Mouse (Mus musculus) lung, embryonic 16.5 days (tissue): ENCODE data around the gene Ugp2. TPM values are rescaled to one million over a fixed set of nuclear protein-coding genes. Genes with fewer than 3 reads are reported as not detected.

Experiments
- ATAC-seq: fragments of 200-750 bp; cut with Nextera tagmentation; 2 replicates; pipeline ENCODE4 v1.8.0; 2017; ENCODE audit warnings: low read depth, mild to moderate bottlenecking, moderate library complexity
- H3K27ac ChIP-seq: fragments of 300-500 bp; sonication (generic); 2 replicates; pipeline ENCODE4 v1.5.1; 2014; ENCODE audit warnings: mild to moderate bottlenecking, control low read depth, low read length
- H3K27me3 ChIP-seq: fragments of 300-500 bp; sonication (generic); 2 replicates; pipeline ENCODE4 v1.6.1; 2014; ENCODE audit warnings: low read depth, low read length, mixed read lengths; ENCODE audit not compliant: control insufficient read depth, insufficient read depth
- H3K36me3 ChIP-seq: fragments of 300-500 bp; sonication (generic); 2 replicates; pipeline ENCODE4 v1.6.1; 2014; ENCODE audit warnings: low read length; ENCODE audit not compliant: control insufficient read depth, insufficient read depth
- H3K4me1 ChIP-seq: fragments of 300-500 bp; sonication (generic); replicated peaks from 2 replicates; pipeline ENCODE4 v1.6.1; 2014; ENCODE audit warnings: low read length, mixed read lengths; ENCODE audit not compliant: control insufficient read depth, insufficient read depth
- H3K4me2 ChIP-seq: fragments of 300-500 bp; sonication (generic); 2 replicates; pipeline ENCODE4 v1.6.1; 2014; ENCODE audit warnings: low read depth, low read length, control low read depth
- H3K4me3 ChIP-seq: fragments of 300-500 bp; sonication (generic); 2 replicates; pipeline ENCODE4 v1.5.1; 2014; ENCODE audit warnings: mild to moderate bottlenecking, low read length, control low read depth
- H3K9ac ChIP-seq: fragments of 300-500 bp; sonication (generic); 2 replicates; pipeline ENCODE4 v1.6.1; 2014; ENCODE audit warnings: low read length, control low read depth
- H3K9me3 ChIP-seq: fragments of 300-500 bp; sonication (generic); 2 replicates; pipeline ENCODE4 v1.6.1; 2016; ENCODE audit warnings: low read length; ENCODE audit not compliant: control insufficient read depth
- WGBS: fragments of 180-500 bp; shearing (Covaris S2); extraction: QIAGEN DNeasy Blood & Tissue Kit; methylation state at CpG from one replicate; pipeline ENCODE4 v1.1.7; 2014; 5-methylcytosine and 5-hydroxymethylcytosine counted together
- polyA plus RNA-seq: library from polyadenylated mRNA; unstranded; fragments of >200 nt; fragmentation: Nextera tagmentation; extraction: Ambion mirVana; gene quantifications from 2 replicates; pipeline ENCODE4 v1.2.1, GENCODE M21; 2015

Ugp2 gene
- polyA plus RNA-seq, 1 experiment from 2014 or later: 92.3 TPM

GRCm38 (mm10) chr11:21343490-21343889 lies 27.5 kb downstream of the Ugp2 start:
- Histone ChIP-seq H3K9me3 (no peaks in the 10 kb centered on the region), H3K4me1 (no peaks in the 10 kb centered on the region), H3K27me3 (no peaks in the 10 kb centered on the region), H3K4me2 (no peak overlapping the region), H3K9ac (no peak overlapping the region), H3K4me3 (no peak overlapping the region), H3K27ac (no peak overlapping the region), H3K36me3 (peaks cover 9% of the 10 kb centered on the region; the same call in 1 of the 2 replicates)
- 95% methylated on average over 5 of the region's 5 CpGs for WGBS
- no peak for ATAC-seq

GRCm38 (mm10) chr11:21339088-21339487 lies 31.9 kb downstream of the Ugp2 start:
- no peaks in the 10 kb centered on the region for H3K4me1 ChIP-seq
- H3K27ac ChIP-seq: no peak overlapping the region
- no peak for ATAC-seq
- H3K4me3 ChIP-seq: no peak overlapping the region
- H3K36me3 ChIP-seq: 0 out of 2 replicates have a peak, but pooled peaks cover 3% of the 10 kb centered on the region
- H3K4me2 ChIP-seq: no peak overlapping the region
- H3K9me3 ChIP-seq: no peaks in the 10 kb centered on the region
- H3K27me3 ChIP-seq: no peaks in the 10 kb centered on the region
- H3K9ac ChIP-seq: no peak overlapping the region
- 85% methylated on average over 4 of the region's 4 CpGs for WGBS

- no peak overlapping the region for H3K9ac ChIP-seq
- H3K4me2 ChIP-seq: no peak overlapping the region
- H3K27ac ChIP-seq: no peak overlapping the region
- WGBS: 90% methylated on average over 1 of the region's 1 CpGs
- H3K4me1 ChIP-seq: no peaks in the 10 kb centered on the region
- no peak for ATAC-seq
- no peaks in the 10 kb centered on the region for H3K9me3 ChIP-seq
- no peaks in the 10 kb centered on the region for H3K27me3 ChIP-seq
- H3K4me3 ChIP-seq: no peak overlapping the region
- H3K36me3 ChIP-seq: peaks cover 6% of the 10 kb centered on the region
These were observed 33.1 kb downstream of the Ugp2 start for GRCm38 (mm10) chr11:21337855-21338254.

GRCm38 (mm10) chr11:21332639-21333295 lies 38.2 kb downstream of the Ugp2 start:
- no peaks in the 10 kb centered on the region for H3K27me3 ChIP-seq
- H3K36me3 ChIP-seq: peaks cover 21% of the 10 kb centered on the region
- H3K9ac ChIP-seq: no peak overlapping the region
- WGBS: 91% methylated on average over 5 of the region's 5 CpGs
- no peaks in the 10 kb centered on the region for H3K9me3 ChIP-seq
- no peak for ATAC-seq
- no peaks in the 10 kb centered on the region for H3K4me1 ChIP-seq
- H3K4me2 ChIP-seq: no peak overlapping the region
- H3K4me3 ChIP-seq: no peak overlapping the region
- H3K27ac ChIP-seq: no peak overlapping the region

GRCm38 (mm10) chr11:21328141-21328540 lies 42.9 kb downstream of the Ugp2 start:
- Histone ChIP-seq H3K27ac (no peak overlapping the region), H3K9me3 (no peaks in the 10 kb centered on the region), H3K9ac (no peak overlapping the region), H3K4me3 (no peak overlapping the region), H3K27me3 (no peaks in the 10 kb centered on the region), H3K4me2 (no peak overlapping the region), H3K36me3 (peaks cover 25% of the 10 kb centered on the region), H3K4me1 (no peaks in the 10 kb centered on the region)
- ATAC-seq: no peak
- whole genome bisulfite sequencing: 64% methylated on average over 5 of the region's 5 CpGs

- no peaks in the 10 kb centered on the region for H3K27me3 ChIP-seq
- peaks cover 19% of the 10 kb centered on the region for H3K36me3 ChIP-seq
- H3K4me2 ChIP-seq: no peak overlapping the region
- ATAC-seq: no peak
- no peak overlapping the region for H3K4me3 ChIP-seq
- WGBS: 77% methylated on average over 5 of the region's 5 CpGs
- H3K27ac ChIP-seq: no peak overlapping the region
- no peaks in the 10 kb centered on the region for H3K9me3 ChIP-seq
- no peaks in the 10 kb centered on the region for H3K4me1 ChIP-seq
- no peak overlapping the region for H3K9ac ChIP-seq
These were observed 43.5 kb downstream of the Ugp2 start for GRCm38 (mm10) chr11:21327486-21327885.

- Histone ChIP-seq H3K4me2 (no peak overlapping the region), H3K27me3 (no peaks in the 10 kb centered on the region), H3K27ac (no peak overlapping the region), H3K9ac (no peak overlapping the region), H3K36me3 (peaks cover 22% of the 10 kb centered on the region), H3K4me3 (no peak overlapping the region), H3K4me1 (no peaks in the 10 kb centered on the region), H3K9me3 (no peaks in the 10 kb centered on the region)
- 54% methylated on average over 2 of the region's 2 CpGs for WGBS
- no peak for ATAC-seq
These were observed 44.2 kb downstream of the Ugp2 start for GRCm38 (mm10) chr11:21326770-21327169.

GRCm38 (mm10) chr11:21325781-21326180 lies 45.2 kb downstream of the Ugp2 start:
- H3K9me3 ChIP-seq: no peaks in the 10 kb centered on the region
- WGBS: 90% methylated on average over 5 of the region's 5 CpGs
- ATAC-seq: no peak
- H3K36me3 ChIP-seq: peaks cover 21% of the 10 kb centered on the region
- no peak overlapping the region for H3K4me2 ChIP-seq
- no peak overlapping the region for H3K4me3 ChIP-seq
- no peak overlapping the region for H3K27ac ChIP-seq
- H3K27me3 ChIP-seq: no peaks in the 10 kb centered on the region
- peaks cover 3% of the 10 kb centered on the region; the same call in 1 of the 2 replicates for H3K4me1 ChIP-seq
- H3K9ac ChIP-seq: no peak overlapping the region

GRCm38 (mm10) chr11:21322349-21322748 lies 48.7 kb downstream of the Ugp2 start:
- no peaks in the 10 kb centered on the region for H3K9me3 ChIP-seq
- no peaks in the 10 kb centered on the region for H3K27me3 ChIP-seq
- H3K4me1 ChIP-seq: peaks cover 3% of the 10 kb centered on the region; the same call in 1 of the 2 replicates
- no peak overlapping the region for H3K4me2 ChIP-seq
- no peak overlapping the region for H3K27ac ChIP-seq
- 62% methylated on average over 3 of the region's 3 CpGs for WGBS
- no peak overlapping the region for H3K9ac ChIP-seq
- H3K36me3 ChIP-seq: peaks cover 15% of the 10 kb centered on the region
- ATAC-seq: no peak
- H3K4me3 ChIP-seq: no peak overlapping the region
